Mouse (Mus musculus): ENCODE results near the gene Polg. TPM values are rescaled to one million over a fixed set of nuclear protein-coding genes. Genes with fewer than 3 reads are reported as not detected.

Gene Polg
- polyA plus RNA-seq (2014; fragmentation: Nextera tagmentation; extraction: Ambion mirVana) = 36.9 and 45.1 TPM in 2 replicates

- under 1% methylated on average over 72 of the region's 76 CpGs for WGBS
- Histone ChIP-seq H3K27ac (ENCODE audit: low read depth, low read length) (peak within 1 kb of the TSS; percentile 57), H3K9me3 (ENCODE audit: control insufficient read depth, low read length) (no peaks in the 10 kb centered on the region), H3K4me2 (ENCODE audit: low read depth) (peak within 1 kb of the TSS; percentile 86), H3K4me1 (ENCODE audit: control insufficient read depth, insufficient read depth, low read length) (peaks cover 7% of the 10 kb centered on the region), H3K27me3 (ENCODE audit: control insufficient read depth, insufficient read depth, low read length) (no peaks in the 10 kb centered on the region), H3K36me3 (ENCODE audit: control insufficient read depth, insufficient read depth, low read length) (peaks cover 3% of the 10 kb centered on the region), H3K9ac (ENCODE audit: low read length) (peak within 1 kb of the TSS; percentile 78), H3K4me3 (ENCODE audit: low read depth, low read length) (peak within 1 kb of the TSS; percentile 86)
- DNase-seq (ENCODE audit: low spot score) = peak; percentile 100
- peak; percentile 96 for ATAC-seq (ENCODE audit: insufficient read depth, low FRiP score, low TSS enrichment)
Measured at GRCm38 (mm10) chr7:79466053-79466901, at the start of gene Polg. Polg (minus strand) TSS chr7:79466362.

GRCm38 (mm10) chr7:79515861-79516260 lies 49.7 kb upstream of the Polg start:
- Histone ChIP-seq H3K4me2 (ENCODE audit: low read depth) (peak overlapping the region; percentile 47), H3K9me3 (ENCODE audit: control insufficient read depth, low read length) (no peaks in the 10 kb centered on the region), H3K9ac (ENCODE audit: low read length) (peak overlapping the region; percentile 63), H3K36me3 (ENCODE audit: control insufficient read depth, insufficient read depth, low read length) (no peaks in the 10 kb centered on the region), H3K27ac (ENCODE audit: low read depth, low read length) (peak overlapping the region; percentile 98), H3K27me3 (ENCODE audit: control insufficient read depth, insufficient read depth, low read length) (peaks cover 35% of the 10 kb centered on the region), H3K4me1 (ENCODE audit: control insufficient read depth, insufficient read depth, low read length) (peaks cover 39% of the 10 kb centered on the region), H3K4me3 (ENCODE audit: low read depth, low read length) (peak overlapping the region; percentile 25)
- DNase-seq (ENCODE audit: low spot score) (no peak), ATAC-seq (ENCODE audit: insufficient read depth, low FRiP score, low TSS enrichment) (no peak)
- 27% methylated on average over 9 of the region's 9 CpGs for WGBS

- H3K27me3 ChIP-seq (ENCODE audit: control insufficient read depth, insufficient read depth, low read length) = peaks cover 39% of the 10 kb centered on the region
Measured at GRCm38 (mm10) chr7:79515221-79515743, 49.1 kb upstream of the Polg start.

GRCm38 (mm10) chr7:79514361-79514881 lies 48.3 kb upstream of the Polg start:
- Histone ChIP-seq H3K27me3 (ENCODE audit: control insufficient read depth, insufficient read depth, low read length) (peaks cover 46% of the 10 kb centered on the region), H3K4me2 (ENCODE audit: low read depth) (peak overlapping the region; percentile 7), H3K36me3 (ENCODE audit: control insufficient read depth, insufficient read depth, low read length) (no peaks in the 10 kb centered on the region), H3K9ac (ENCODE audit: low read length) (peak overlapping the region; percentile 63), H3K4me1 (ENCODE audit: control insufficient read depth, insufficient read depth, low read length) (peaks cover 32% of the 10 kb centered on the region), H3K4me3 (ENCODE audit: low read depth, low read length) (no peak overlapping the region), H3K9me3 (ENCODE audit: control insufficient read depth, low read length) (no peaks in the 10 kb centered on the region), H3K27ac (ENCODE audit: low read depth, low read length) (peak overlapping the region; percentile 98)
- whole genome bisulfite sequencing = 1% methylated on average over 20 of the region's 20 CpGs
- ATAC-seq (ENCODE audit: insufficient read depth, low FRiP score, low TSS enrichment) = 0 out of 2 replicates have a peak, but pooled peaks have one; percentile 1
- peak; percentile 70 for DNase-seq (ENCODE audit: low spot score)

More at GRCm38 (mm10) chr7:79515221-79515743, 49.1 kb upstream of the Polg start:
- Histone ChIP-seq H3K9me3 (ENCODE audit: control insufficient read depth, low read length) (no peaks in the 10 kb centered on the region), H3K4me2 (ENCODE audit: low read depth) (peak overlapping the region; percentile 47), H3K4me1 (ENCODE audit: control insufficient read depth, insufficient read depth, low read length) (peaks cover 34% of the 10 kb centered on the region), H3K4me3 (ENCODE audit: low read depth, low read length) (peak overlapping the region; percentile 25), H3K36me3 (ENCODE audit: control insufficient read depth, insufficient read depth, low read length) (no peaks in the 10 kb centered on the region), H3K9ac (ENCODE audit: low read length) (peak overlapping the region; percentile 63), H3K27ac (ENCODE audit: low read depth, low read length) (peak overlapping the region; percentile 98)
- ATAC-seq (ENCODE audit: insufficient read depth, low FRiP score, low TSS enrichment) (no peak), DNase-seq (ENCODE audit: low spot score) (peak; percentile 76)
- WGBS = under 1% methylated on average over 51 of the region's 57 CpGs

- Histone ChIP-seq H3K9ac (ENCODE audit: low read length) (no peak overlapping the region), H3K36me3 (ENCODE audit: control insufficient read depth, insufficient read depth, low read length) (peaks cover 2% of the 10 kb centered on the region; the same call in 1 of the 2 replicates), H3K27ac (ENCODE audit: low read depth, low read length) (peak overlapping the region; percentile 98; the same call in 1 of the 2 replicates), H3K27me3 (ENCODE audit: control insufficient read depth, insufficient read depth, low read length) (peaks cover 56% of the 10 kb centered on the region), H3K4me1 (ENCODE audit: control insufficient read depth, insufficient read depth, low read length) (peaks cover 37% of the 10 kb centered on the region), H3K4me3 (ENCODE audit: low read depth, low read length) (no peak overlapping the region), H3K4me2 (ENCODE audit: low read depth) (no peak overlapping the region), H3K9me3 (ENCODE audit: control insufficient read depth, low read length) (no peaks in the 10 kb centered on the region)
- no peak for ATAC-seq (ENCODE audit: insufficient read depth, low FRiP score, low TSS enrichment)
- 4% methylated on average over 2 of the region's 2 CpGs for WGBS
- peak; percentile 57 for DNase-seq (ENCODE audit: low spot score)
Measured at GRCm38 (mm10) chr7:79513466-79513865, 47.3 kb upstream of the Polg start.

- peak; percentile 39 for DNase-seq (ENCODE audit: low spot score)
- Histone ChIP-seq H3K4me3 (ENCODE audit: low read depth, low read length) (no peak overlapping the region), H3K9me3 (ENCODE audit: control insufficient read depth, low read length) (no peaks in the 10 kb centered on the region), H3K4me2 (ENCODE audit: low read depth) (0 out of 2 replicates have a peak overlapping the region, but pooled peaks have one; percentile 16), H3K4me1 (ENCODE audit: control insufficient read depth, insufficient read depth, low read length) (peaks cover 30% of the 10 kb centered on the region), H3K9ac (ENCODE audit: low read length) (peak overlapping the region; percentile 0; the same call in 1 of the 2 replicates), H3K36me3 (ENCODE audit: control insufficient read depth, insufficient read depth, low read length) (peaks cover 2% of the 10 kb centered on the region; the same call in 1 of the 2 replicates), H3K27me3 (ENCODE audit: control insufficient read depth, insufficient read depth, low read length) (peaks cover 64% of the 10 kb centered on the region), H3K27ac (ENCODE audit: low read depth, low read length) (peak overlapping the region; percentile 99)
- 7% methylated on average over 4 of the region's 4 CpGs for WGBS
- ATAC-seq (ENCODE audit: insufficient read depth, low FRiP score, low TSS enrichment) = 0 out of 2 replicates have a peak, but pooled peaks have one; percentile 1
Measured at GRCm38 (mm10) chr7:79512496-79512895, 46.3 kb upstream of the Polg start.

GRCm38 (mm10) chr7:79511656-79512055 lies 45.5 kb upstream of the Polg start:
- H3K36me3 ChIP-seq (ENCODE audit: control insufficient read depth, insufficient read depth, low read length) = peaks cover 2% of the 10 kb centered on the region; the same call in 1 of the 2 replicates
- peaks cover 25% of the 10 kb centered on the region for H3K4me1 ChIP-seq (ENCODE audit: control insufficient read depth, insufficient read depth, low read length)
- DNase-seq (ENCODE audit: low spot score) (peak; percentile 52), ATAC-seq (ENCODE audit: insufficient read depth, low FRiP score, low TSS enrichment) (no peak)
- H3K27me3 ChIP-seq (ENCODE audit: control insufficient read depth, insufficient read depth, low read length) = peaks cover 72% of the 10 kb centered on the region
- peak overlapping the region; percentile 10 for H3K4me3 ChIP-seq (ENCODE audit: low read depth, low read length)
- H3K9ac ChIP-seq (ENCODE audit: low read length) = peak overlapping the region; percentile 99
- peak overlapping the region; percentile 99 for H3K27ac ChIP-seq (ENCODE audit: low read depth, low read length)
- 5% methylated on average over 5 of the region's 5 CpGs for WGBS
- H3K4me2 ChIP-seq (ENCODE audit: low read depth) = peak overlapping the region; percentile 94
- no peaks in the 10 kb centered on the region for H3K9me3 ChIP-seq (ENCODE audit: control insufficient read depth, low read length)

GRCm38 (mm10) chr7:79511181-79511580 lies 45.0 kb upstream of the Polg start:
- DNase-seq (ENCODE audit: low spot score) = peak; percentile 29
- WGBS = 7% methylated on average over 7 of the region's 7 CpGs
- peaks cover 76% of the 10 kb centered on the region for H3K27me3 ChIP-seq (ENCODE audit: control insufficient read depth, insufficient read depth, low read length)
- peak overlapping the region; percentile 99 for H3K27ac ChIP-seq (ENCODE audit: low read depth, low read length)
- H3K4me1 ChIP-seq (ENCODE audit: control insufficient read depth, insufficient read depth, low read length) = peaks cover 25% of the 10 kb centered on the region
- no peak for ATAC-seq (ENCODE audit: insufficient read depth, low FRiP score, low TSS enrichment)
- H3K4me2 ChIP-seq (ENCODE audit: low read depth) = peak overlapping the region; percentile 94
- H3K9me3 ChIP-seq (ENCODE audit: control insufficient read depth, low read length) = no peaks in the 10 kb centered on the region
- H3K9ac ChIP-seq (ENCODE audit: low read length) = peak overlapping the region; percentile 99
- H3K4me3 ChIP-seq (ENCODE audit: low read depth, low read length) = peak overlapping the region; percentile 10
- H3K36me3 ChIP-seq (ENCODE audit: control insufficient read depth, insufficient read depth, low read length) = peaks cover 2% of the 10 kb centered on the region; the same call in 1 of the 2 replicates
